Mouse (Mus musculus) cortical plate, adult 2 months (tissue): ENCODE results near the gene Cmtm6.

Source experiments
- CTCF ChIP-seq: fragments of 200-500 bp; IDR thresholded peaks from 2 replicates; pipeline ENCODE4 v1.5.1; 2011; ENCODE audit warnings: mild to moderate bottlenecking, control low read depth, low read length; ENCODE audit not compliant: insufficient read depth; ENCODE audit errors: extremely low read depth
- POLR2A ChIP-seq: fragments of 200-500 bp; IDR thresholded peaks from 2 replicates; pipeline ENCODE4 v1.6.1; 2011; ENCODE audit warnings: mild to moderate bottlenecking, low read length, control low read depth; ENCODE audit not compliant: insufficient read depth; ENCODE audit errors: extremely low read depth

DNA sequence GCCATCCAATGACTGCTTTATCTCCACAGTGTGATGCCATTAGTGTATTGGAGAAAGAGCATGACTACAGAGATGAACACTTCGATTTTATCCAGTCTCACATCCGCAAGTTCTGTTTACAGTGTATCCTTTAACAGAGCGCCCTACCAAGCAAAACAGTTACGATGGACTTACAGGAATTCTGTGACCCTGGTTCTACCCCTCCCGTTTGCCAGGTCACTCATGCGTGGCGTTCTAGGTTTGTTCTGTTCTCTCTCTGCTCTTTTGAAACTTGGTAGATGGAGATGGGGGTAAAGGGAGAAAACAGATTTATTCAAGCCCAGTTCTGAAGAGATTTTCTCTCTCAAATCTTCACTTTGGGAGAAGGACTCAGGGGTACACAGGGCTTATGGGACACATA, 17.4 kb upstream of the Cmtm6 start:
- TF ChIP-seq POLR2A, result no peak
- no peak for TF ChIP-seq CTCF
